Mouse (Mus musculus): Measurements from ENCODE around the gene Mapk11.

Gene Mapk11

DNA sequence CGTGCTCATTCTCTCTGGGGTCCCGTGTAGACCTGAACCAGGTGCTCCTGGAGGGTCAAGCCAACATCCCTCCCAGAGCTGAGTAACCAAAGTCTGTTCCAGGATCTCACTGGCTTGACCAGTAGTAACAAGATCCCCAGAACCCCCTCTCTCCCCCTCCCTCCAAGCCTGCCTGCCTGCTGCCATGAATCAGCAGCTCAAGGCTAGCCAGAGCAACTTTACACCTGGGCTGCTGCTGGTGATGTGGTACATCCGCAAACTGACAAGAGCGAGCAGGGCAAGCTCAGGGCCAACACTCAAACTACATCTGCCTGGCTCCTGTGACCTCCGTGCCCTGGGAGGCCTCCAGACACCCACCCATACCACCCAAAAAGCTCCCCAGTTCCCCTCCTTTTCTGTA lies 8.0 kb downstream of the Mapk11 start:
- peak; percentile 76 for DNase-seq (ENCODE audit: low read depth, low spot score)

- DNase-seq (ENCODE audit: low read depth, low spot score): peak; percentile 84
Measured at GRCm38 (mm10) chr15:89140659-89141252, 8.7 kb downstream of the Mapk11 start, which contains the start of gene Mapk12. Gene Mapk12, minus strand, starts transcription at chr15:89140703.

DNA sequence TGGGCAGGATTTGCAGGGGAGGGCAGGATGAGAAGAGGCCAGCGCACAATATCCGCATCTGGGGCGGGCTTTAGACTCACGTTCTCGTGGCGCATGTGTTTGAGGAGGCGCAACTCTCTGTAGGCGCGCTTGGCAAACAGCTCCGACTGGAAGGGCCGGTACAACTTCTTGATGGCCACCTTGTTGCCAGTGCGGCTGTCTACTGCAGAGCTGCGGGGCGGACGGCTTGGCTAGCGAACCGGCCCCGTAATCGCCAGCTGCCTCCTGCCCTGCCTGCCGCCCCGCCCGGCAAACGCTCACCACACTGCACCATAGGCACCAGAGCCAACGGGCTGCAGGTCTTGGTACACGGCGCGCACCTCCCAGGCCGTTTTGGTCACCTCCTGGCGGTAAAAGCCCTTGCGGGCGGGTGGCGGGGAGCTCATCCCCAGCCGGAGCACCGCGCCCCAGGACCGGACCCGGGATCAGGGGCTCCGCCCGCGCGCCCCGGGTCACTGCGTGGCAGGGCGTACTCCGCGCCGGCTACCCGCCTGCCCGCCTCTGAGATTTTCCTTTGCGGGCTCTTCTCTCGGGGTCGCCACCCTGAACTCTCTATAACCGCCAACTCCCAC lies 9.3 kb downstream of the Mapk11 start:
- DNase-seq (ENCODE audit: low read depth, low spot score): peak; percentile 70

- DNase-seq (ENCODE audit: low read depth, low spot score): no peak
Measured at GRCm38 (mm10) chr15:89138531-89138930, 10.9 kb downstream of the Mapk11 start.

DNA sequence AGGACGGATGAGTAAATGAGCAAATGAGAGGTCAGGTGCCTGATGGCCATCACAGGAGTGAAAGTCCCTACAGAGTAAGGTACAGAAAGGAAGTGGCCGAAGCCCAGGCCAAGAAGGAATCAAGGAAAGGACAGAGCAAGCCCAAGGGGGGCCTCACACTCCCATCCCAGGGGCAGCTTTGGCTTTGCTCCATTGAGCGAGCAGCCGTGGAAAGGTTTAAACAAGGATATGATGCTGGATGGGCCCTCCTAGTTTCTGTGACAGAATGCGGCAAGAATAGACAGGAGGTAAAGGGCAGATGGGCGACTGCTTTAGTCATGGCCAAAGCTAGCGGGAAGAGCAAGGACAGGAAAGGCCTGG lies 11.4 kb downstream of the Mapk11 start:
- DNase-seq (ENCODE audit: low read depth, low spot score): no peak

DNA sequence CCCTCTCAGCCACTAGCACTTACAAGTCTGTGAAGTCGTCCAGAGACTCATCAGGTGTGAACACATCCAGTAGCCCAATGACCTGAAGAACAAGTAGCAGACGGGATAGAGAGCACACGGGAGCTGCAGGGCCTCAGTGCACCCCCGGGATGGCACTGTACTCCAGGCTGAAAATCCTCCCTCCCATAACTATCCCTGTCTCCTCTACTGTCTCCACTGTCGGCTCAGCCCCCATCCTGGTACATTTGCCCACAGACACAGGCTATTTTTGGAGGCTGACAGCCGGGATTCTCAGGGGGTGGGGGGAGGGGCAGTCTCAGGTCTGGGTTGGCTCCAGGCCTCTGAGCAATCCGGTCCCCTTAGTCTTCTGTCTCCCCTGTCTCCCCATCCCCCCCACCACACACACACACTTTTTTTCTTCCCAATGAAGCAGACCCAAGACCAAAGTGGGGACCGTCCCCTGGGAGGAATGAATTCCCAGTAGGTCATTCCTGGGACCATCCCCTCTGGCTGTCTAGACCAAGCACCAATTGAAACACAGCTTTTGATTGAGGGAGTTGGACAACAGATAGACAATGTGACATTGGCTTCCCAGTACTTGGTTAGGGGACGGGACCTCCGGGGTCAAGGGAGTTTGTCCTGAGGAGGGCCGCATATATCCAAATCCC lies 11.9 kb downstream of the Mapk11 start:
- DNase-seq (ENCODE audit: low read depth, low spot score): peak; percentile 67

GRCm38 (mm10) chr15:89136461-89137155 lies 12.8 kb downstream of the Mapk11 start:
- DNase-seq (ENCODE audit: low read depth, low spot score): no peak

DNA sequence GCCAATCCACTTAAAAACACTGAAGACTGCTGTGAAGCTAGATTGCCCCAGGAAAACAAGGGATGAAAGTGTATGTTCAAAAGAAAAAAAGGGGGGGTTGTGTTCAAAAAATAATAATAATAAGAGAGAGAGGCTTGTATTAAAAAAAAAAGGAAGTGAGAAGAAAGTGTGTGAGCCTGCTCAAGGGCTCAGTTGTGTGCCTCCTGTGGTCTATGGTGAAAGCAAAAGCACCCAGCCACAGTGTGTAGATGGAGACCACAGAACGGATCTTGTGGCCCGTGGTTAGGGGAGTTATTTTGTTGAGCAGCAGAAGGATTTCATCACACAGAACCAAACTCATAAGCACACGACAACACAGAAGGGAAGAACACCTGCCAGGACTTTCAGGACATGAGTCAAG lies 18.1 kb downstream of the Mapk11 start:
- DNase-seq (ENCODE audit: low read depth, low spot score): no peak

DNA sequence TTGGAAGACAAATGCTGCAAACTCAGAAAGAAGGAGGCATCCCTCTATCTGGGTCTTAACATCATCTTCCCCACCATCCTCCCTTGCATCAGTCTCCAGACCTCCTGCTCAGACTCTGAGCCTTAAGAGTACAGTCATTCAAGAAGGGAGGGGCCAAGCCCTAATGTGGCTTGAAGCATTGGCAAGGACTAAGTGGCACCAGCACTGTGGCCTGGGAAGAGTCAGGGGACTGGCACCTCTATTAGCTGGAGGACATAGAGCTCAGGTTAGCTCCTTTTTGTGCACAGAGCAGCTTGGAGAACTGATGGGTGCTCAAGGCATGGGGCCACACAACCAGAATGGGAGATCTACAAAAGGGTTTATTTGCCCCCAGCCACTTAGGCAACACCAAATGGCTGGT lies 19.2 kb downstream of the Mapk11 start:
- no peak for DNase-seq (ENCODE audit: low read depth, low spot score)

DNA sequence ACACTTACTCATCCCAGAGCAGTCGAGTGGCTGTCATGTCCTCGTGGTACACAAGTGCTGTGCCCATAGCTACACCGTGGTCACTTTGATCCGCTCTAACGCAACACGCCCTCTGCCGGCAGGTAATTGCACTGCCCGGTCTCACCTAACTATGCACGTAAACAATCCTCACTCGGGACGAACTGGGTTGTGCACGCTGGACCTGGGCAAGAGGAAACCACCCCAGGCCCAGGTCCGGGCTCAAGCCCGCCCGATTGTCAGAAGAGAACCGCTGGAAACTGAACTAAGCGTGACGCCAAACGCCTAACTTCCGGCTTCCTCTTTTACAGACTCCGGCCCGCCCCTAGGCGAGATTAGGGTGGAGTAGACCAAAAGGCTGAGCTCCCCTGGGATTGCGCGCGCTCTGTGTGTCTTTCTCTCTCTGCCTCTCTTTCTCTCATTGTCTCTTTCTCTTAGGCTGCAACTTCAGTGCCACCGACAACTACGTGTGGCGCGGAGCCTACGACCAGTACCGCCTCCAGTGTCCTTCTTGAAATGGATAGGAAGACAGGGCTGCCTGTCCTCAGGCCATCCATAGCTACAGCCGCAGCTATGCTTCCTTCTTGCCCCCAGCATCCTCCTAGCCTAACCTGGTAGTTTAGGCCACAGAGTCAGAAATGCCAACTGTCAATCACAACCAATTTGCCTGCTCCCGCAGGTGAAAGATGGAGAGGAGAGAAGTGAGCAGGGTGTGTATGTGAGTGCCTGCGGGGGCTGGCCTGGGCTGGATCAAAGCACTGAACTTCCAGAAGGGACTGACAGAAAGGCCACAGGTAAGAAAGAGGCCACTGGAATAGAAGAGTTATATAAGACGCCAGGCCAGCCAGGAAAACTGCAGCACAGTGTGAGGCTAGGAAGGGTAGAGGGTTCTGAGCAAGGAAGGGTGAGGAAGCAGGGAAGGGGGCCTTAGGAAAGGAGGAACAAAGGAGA lies 20.8 kb downstream of the Mapk11 start, which contains the start of gene Hdac10:
Gene Hdac10, minus strand, starts transcription at position 319 of the 969 bp plus-strand sequence.
- peak; percentile 81 for DNase-seq (ENCODE audit: low read depth, low spot score)

GRCm38 (mm10) chr15:89127364-89127940 lies 22.0 kb downstream of the Mapk11 start:
- DNase-seq (ENCODE audit: low read depth, low spot score): no peak

GRCm38 (mm10) chr15:89126622-89127021 lies 22.8 kb downstream of the Mapk11 start:
- DNase-seq (ENCODE audit: low read depth, low spot score): no peak

DNA sequence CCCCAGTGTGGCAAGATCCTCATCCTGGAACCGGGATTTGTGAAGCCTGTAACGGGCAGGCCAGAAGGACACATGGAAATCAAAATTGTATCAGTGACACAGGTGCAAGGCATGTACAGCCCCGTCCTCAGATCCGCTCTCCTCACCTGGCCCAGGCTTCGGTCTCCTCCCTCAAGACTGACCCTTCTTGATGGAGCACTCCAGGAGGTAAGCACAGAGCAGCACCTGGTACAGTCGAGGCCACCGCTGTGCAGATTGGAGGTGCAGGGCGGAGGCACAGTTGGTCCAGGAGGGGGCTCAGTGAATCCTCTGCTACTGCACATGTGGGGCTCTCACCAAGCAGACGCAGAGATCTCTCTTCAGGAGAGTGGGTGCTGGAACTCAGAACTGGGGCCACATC lies 24.1 kb downstream of the Mapk11 start:
- no peak for DNase-seq (ENCODE audit: low read depth, low spot score)

DNA sequence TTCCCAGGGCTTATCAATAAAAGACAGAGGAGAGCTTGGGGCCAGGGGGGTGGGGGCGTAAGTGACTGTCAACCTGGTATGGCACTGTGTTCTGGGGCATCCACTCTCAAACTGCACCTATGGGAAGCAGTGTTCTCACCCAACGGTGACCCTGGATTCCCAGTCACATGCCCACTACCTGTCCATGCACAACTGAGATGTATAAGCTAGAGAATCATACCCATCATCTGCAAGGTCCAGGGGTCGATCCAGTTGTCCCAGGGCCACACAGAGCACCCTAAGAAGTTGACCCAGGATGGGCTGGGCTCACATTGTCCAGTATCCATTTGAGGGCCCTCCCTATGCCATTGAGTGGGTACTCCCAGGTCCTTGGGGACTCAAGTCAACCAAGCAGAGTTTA lies 25.1 kb downstream of the Mapk11 start:
- DNase-seq (ENCODE audit: low read depth, low spot score): no peak

- DNase-seq (ENCODE audit: low read depth, low spot score): no peak
Measured at GRCm38 (mm10) chr15:89123595-89123994, 25.8 kb downstream of the Mapk11 start.

- peak; percentile 92 for DNase-seq (ENCODE audit: low read depth, low spot score)
Measured at GRCm38 (mm10) chr15:89122649-89123366, 26.6 kb downstream of the Mapk11 start, which contains the start of gene Tubgcp6. Gene Tubgcp6, minus strand, starts transcription at chr15:89123112.

GRCm38 (mm10) chr15:89118007-89118406 lies 31.4 kb downstream of the Mapk11 start:
- no peak for DNase-seq (ENCODE audit: low read depth, low spot score)

GRCm38 (mm10) chr15:89110147-89110546 lies 39.3 kb downstream of the Mapk11 start:
- DNase-seq (ENCODE audit: low read depth, low spot score): no peak

DNA sequence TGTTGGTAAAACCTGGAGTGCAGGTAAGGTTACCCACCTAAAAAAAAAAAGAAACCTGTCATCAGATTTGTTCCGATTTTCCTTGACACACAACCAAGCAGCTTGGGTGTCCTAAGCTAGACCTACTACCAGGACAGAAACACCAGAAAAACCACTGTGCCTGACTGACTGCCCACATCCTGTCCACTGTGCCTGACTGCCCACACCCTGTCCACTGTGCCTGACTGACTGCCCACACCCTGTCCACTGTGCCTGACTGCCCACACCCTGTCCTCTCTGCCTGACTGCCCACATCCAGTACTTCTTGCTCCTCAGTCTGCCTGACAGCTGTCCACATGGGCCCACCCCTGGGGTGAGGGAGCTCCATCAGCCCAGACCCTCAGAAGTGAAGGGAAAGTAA lies 42.5 kb downstream of the Mapk11 start:
- DNase-seq (ENCODE audit: low read depth, low spot score): no peak

DNA sequence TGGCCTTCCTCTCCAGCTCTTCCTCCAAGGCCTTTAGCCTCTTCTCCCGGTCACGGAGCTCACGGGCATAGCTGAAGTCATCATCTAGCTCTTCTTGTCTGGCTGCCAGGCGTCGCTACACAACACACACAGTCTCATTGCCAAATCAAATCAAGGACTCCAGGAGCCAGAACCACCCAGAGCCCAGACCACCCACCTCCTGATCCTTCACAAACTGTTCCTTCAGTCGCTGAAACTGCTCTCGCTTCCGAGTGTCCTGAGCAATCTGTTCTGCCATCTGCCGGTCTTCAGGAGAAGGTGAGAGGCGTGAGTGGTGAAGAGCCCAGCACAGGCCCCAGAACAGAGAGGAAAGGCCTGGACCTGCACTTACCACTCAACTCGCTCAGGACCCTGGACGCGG lies 43.4 kb downstream of the Mapk11 start:
- DNase-seq (ENCODE audit: low read depth, low spot score): no peak

Measured in skeletal muscle tissue, adult 2 months (tissue).